Mouse (Mus musculus): ENCODE measurements around the gene Tstd1. TPM values are rescaled to one million over a fixed set of nuclear protein-coding genes. Genes with fewer than 3 reads are reported as not detected.

Gene Tstd1
- polyA plus RNA-seq, 1 experiment from 2014 or later: 8.8 TPM

DNA sequence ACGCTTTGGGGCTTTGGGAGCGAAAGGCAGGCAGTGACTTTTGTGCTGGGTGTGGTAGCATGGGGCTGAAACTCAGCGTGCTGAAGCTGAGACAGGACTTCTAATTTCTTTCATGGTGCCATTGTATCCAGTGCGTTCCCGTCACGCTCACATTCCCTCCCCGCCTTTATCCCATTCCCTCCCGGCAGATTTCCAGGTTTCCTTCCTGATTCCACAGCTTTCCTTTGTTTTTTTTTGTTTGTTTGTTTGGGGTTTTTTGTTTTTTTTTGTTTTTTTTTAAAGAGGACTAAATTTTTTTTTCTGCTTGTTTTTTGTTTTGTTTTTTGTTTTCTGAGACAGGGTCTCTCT lies 23.7 kb downstream of the Tstd1 start:
- Histone ChIP-seq H3K4me2 (no peak overlapping the region), H3K27ac (no peak overlapping the region), H3K4me3 (no peak overlapping the region), H3K36me3 (replicated peaks) (no peaks in the 10 kb centered on the region), H3K4me1 (peaks cover 5% of the 10 kb centered on the region), H3K9ac (no peak overlapping the region), H3K27me3 (replicated peaks) (peaks cover 26% of the 10 kb centered on the region), H3K9me3 (0 out of 2 replicates have a peak, but pooled peaks cover 3% of the 10 kb centered on the region)
- WGBS: 50% methylated on average over 8 of the region's 8 CpGs
- no peak for ATAC-seq (replicated peaks)

DNA sequence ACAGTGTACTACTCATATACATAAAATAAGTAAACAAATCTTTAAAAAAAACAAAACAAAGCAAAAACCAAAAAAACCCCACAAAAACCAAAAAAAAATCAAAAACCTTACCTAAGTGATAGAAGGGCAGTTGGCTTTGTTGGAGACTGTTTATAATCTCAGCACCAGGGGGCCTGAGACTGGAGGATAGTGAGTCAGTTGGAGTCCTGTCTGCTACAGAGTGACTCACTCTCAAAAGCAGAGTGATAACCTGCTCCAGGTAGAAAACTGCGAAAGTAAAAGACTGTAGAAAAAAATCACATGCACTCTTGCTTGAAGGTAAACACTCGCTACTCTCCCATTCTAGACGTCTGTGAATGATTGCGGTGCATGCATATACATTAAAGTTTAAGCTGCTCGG lies 26.4 kb downstream of the Tstd1 start:
- no peaks in the 10 kb centered on the region for H3K27me3 ChIP-seq (replicated peaks)
- 0 out of 2 replicates have a peak, but pooled peaks cover 3% of the 10 kb centered on the region for H3K9me3 ChIP-seq
- no peaks in the 10 kb centered on the region for H3K36me3 ChIP-seq (replicated peaks)
- no peak overlapping the region for H3K4me2 ChIP-seq
- no peak for ATAC-seq (replicated peaks)
- no peak overlapping the region for H3K9ac ChIP-seq
- H3K4me3 ChIP-seq: no peak overlapping the region
- 92% methylated on average over 5 of the region's 5 CpGs for WGBS
- H3K27ac ChIP-seq: no peak overlapping the region
- H3K4me1 ChIP-seq: no peaks in the 10 kb centered on the region

DNA sequence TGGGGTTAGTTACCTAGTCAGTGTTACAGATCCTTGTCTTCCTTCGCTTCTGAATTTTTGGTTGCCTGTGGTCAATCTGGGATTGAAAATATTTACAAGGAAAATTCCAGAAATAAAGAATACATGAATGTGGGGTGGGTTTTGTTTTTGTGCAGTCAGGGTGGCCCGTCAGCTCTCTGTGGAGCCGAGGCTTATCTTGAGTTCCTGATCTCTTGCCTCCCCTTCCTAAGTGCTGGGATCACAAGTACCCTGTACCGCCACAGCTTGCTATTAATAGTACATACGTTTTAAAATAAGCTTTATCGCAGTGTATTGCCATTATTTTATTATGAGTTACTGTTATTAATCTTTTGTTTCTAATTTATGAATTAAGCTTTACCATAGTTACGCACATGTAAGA lies 28.2 kb downstream of the Tstd1 start:
- WGBS: 82% methylated on average over 7 of the region's 7 CpGs
- 0 out of 2 replicates have a peak, but pooled peaks cover 3% of the 10 kb centered on the region for H3K9me3 ChIP-seq
- H3K9ac ChIP-seq: no peak overlapping the region
- no peaks in the 10 kb centered on the region for H3K36me3 ChIP-seq (replicated peaks)
- H3K4me2 ChIP-seq: no peak overlapping the region
- ATAC-seq (replicated peaks): no peak
- no peak overlapping the region for H3K4me3 ChIP-seq
- no peak overlapping the region for H3K27ac ChIP-seq
- H3K4me1 ChIP-seq: no peaks in the 10 kb centered on the region
- H3K27me3 ChIP-seq (replicated peaks): no peaks in the 10 kb centered on the region

DNA sequence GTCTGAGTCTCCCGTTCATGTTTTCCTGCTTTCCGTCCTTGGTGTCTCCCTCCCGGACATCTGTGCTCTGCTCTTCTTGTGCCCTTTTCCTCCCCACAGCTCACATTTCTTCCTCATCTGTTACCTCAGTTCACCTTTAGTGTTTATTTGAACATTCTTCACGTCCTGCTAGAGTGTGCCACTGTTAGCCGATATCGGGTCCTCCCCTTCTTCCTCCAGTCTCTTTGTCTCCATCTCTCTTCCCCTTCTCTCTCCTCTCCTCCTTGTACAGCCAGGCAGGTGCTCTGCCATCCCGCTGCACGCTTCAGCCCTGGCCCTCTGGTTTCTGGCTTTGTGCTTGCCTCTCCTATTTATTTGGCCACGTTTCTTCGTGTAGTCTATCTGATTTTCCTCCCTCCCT lies 29.0 kb downstream of the Tstd1 start:
- Histone ChIP-seq H3K27ac (no peak overlapping the region), H3K9ac (no peak overlapping the region), H3K4me2 (no peak overlapping the region), H3K9me3 (0 out of 2 replicates have a peak, but pooled peaks cover 3% of the 10 kb centered on the region), H3K27me3 (replicated peaks) (no peaks in the 10 kb centered on the region), H3K4me3 (no peak overlapping the region), H3K4me1 (no peaks in the 10 kb centered on the region), H3K36me3 (replicated peaks) (no peaks in the 10 kb centered on the region)
- 81% methylated on average over 10 of the region's 10 CpGs for WGBS
- no peak for ATAC-seq (replicated peaks)

DNA sequence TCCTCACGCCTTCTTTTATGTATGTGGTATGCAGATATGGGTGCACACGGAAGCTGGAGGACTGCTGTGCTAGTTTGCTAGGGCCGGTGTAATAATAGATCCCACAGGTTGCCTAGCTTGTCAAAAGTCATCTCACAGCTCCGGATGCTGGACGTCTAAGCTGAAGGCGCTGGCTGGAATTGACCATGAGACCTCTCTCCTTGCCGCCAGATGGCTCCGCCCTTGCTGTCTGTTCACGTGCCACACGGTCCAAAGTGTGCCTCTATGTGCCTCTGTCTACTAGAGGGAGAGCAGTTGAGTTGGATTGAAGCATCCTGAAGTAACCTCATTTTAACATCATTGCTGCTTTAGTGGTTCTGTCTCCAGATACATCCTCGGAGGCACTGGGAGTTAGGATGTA lies 31.4 kb downstream of the Tstd1 start:
- 89% methylated on average over 11 of the region's 11 CpGs for WGBS
- H3K9me3 ChIP-seq: no peaks in the 10 kb centered on the region
- no peak overlapping the region for H3K27ac ChIP-seq
- H3K9ac ChIP-seq: no peak overlapping the region
- no peak overlapping the region for H3K4me2 ChIP-seq
- H3K4me3 ChIP-seq: no peak overlapping the region
- H3K36me3 ChIP-seq (replicated peaks): no peaks in the 10 kb centered on the region
- H3K4me1 ChIP-seq: no peaks in the 10 kb centered on the region
- ATAC-seq (replicated peaks): no peak
- no peaks in the 10 kb centered on the region for H3K27me3 ChIP-seq (replicated peaks)

DNA sequence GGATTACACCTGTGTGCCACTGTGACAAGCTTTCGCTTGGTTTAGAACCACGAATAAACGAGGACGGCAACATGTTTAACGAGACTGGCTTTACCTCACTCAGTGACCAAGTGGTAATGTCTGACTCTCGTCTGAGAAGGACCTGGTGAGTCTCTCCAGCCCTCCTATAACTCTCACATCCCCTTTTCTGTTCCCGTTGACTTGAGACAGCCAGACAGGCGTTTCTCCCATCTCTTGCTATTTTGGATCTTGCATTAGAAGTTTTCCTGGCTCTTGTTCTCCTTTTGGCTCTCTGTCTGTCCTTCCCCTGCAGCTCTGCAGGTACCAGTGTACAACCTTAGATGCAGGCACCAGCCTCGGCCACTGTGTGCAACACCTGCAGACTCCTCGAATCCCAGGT lies 32.3 kb downstream of the Tstd1 start:
- Histone ChIP-seq H3K4me2 (no peak overlapping the region), H3K4me1 (no peaks in the 10 kb centered on the region), H3K9ac (no peak overlapping the region), H3K36me3 (replicated peaks) (no peaks in the 10 kb centered on the region), H3K9me3 (no peaks in the 10 kb centered on the region), H3K4me3 (no peak overlapping the region), H3K27ac (no peak overlapping the region), H3K27me3 (replicated peaks) (no peaks in the 10 kb centered on the region)
- ATAC-seq (replicated peaks): no peak
- WGBS: 84% methylated on average over 10 of the region's 10 CpGs

DNA sequence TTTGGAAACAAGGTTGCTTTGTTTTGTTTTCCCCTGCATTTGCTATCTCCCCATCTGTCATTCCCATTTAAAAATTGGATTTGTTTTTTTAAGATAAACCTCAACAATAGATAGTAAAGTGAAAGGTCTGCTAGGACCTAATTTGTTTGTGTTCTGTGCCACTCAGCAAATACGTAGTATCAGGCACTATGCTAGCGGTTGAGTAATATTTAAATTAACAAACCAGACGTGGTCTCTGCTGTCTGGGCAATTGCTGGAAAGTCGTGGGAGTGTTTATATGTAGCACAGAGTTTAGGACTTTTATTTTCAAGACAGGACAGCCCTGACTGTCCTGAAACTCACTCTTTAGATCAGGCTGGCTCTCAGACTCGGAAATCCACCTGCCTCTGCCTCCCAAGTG lies 33.9 kb downstream of the Tstd1 start:
- H3K36me3 ChIP-seq (replicated peaks): no peaks in the 10 kb centered on the region
- 81% methylated on average over 5 of the region's 5 CpGs for WGBS

DNA sequence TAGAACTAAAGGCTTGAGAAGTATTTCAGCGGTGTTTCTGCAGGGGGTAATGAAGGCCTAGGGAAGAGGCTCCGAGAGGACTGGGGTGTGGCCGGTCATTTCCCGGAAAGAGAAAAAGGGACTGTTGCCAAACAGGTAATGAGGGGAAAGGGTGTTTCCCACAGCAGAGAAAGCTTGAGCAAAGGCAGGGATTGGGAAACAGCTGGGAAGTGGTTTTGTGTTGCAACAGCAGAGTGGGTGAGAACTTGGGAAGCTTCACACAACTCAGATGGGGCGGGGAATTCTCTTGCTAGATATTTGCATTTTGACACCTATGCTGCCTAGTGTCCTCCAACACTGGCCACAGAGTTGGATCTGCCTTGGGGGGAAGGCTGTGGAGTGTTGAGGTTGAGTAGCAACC lies 34.3 kb downstream of the Tstd1 start:
- no peaks in the 10 kb centered on the region for H3K36me3 ChIP-seq (replicated peaks)
- WGBS: 81% methylated on average over 5 of the region's 5 CpGs
- no peaks in the 10 kb centered on the region for H3K9me3 ChIP-seq
- H3K9ac ChIP-seq: no peak overlapping the region
- H3K4me2 ChIP-seq: no peak overlapping the region
- no peaks in the 10 kb centered on the region for H3K4me1 ChIP-seq
- no peaks in the 10 kb centered on the region for H3K27me3 ChIP-seq (replicated peaks)
- H3K4me3 ChIP-seq: no peak overlapping the region
- no peak for ATAC-seq (replicated peaks)
- no peak overlapping the region for H3K27ac ChIP-seq

More for the DNA sequence above, 33.9 kb downstream of the Tstd1 start:
- H3K4me3 ChIP-seq: no peak overlapping the region
- H3K4me1 ChIP-seq: no peaks in the 10 kb centered on the region
- no peak overlapping the region for H3K9ac ChIP-seq
- no peaks in the 10 kb centered on the region for H3K9me3 ChIP-seq
- H3K27me3 ChIP-seq (replicated peaks): no peaks in the 10 kb centered on the region
- ATAC-seq (replicated peaks): no peak
- no peak overlapping the region for H3K27ac ChIP-seq
- H3K4me2 ChIP-seq: no peak overlapping the region

DNA sequence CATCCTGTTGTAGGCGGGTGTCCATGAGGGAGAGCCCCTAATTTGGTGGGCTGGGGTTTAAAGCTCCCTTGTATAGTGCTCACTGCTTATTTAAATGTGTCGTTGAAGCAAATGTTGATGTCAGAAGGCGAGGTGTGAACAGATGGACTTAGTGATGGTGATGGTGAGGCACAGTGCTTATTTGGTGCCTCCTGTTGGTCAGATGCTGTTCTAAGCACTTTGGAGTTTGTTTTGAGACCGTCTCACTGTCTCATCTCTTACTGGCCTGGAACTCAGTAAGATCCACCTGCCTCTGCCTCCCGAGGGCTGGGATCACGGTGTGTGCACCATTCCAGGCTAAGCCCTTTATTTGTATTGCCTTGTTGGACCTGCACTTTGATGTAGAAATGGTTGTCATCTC lies 36.3 kb downstream of the Tstd1 start:
- H3K9me3 ChIP-seq: no peaks in the 10 kb centered on the region
- peaks cover 4% of the 10 kb centered on the region; the same call in 1 of the 2 replicates for H3K4me1 ChIP-seq
- H3K27ac ChIP-seq: no peak overlapping the region
- no peak overlapping the region for H3K4me3 ChIP-seq
- H3K36me3 ChIP-seq (replicated peaks): no peaks in the 10 kb centered on the region
- no peak overlapping the region for H3K9ac ChIP-seq
- H3K4me2 ChIP-seq: no peak overlapping the region
- WGBS: 86% methylated on average over 6 of the region's 6 CpGs
- H3K27me3 ChIP-seq (replicated peaks): no peaks in the 10 kb centered on the region
- ATAC-seq (replicated peaks): no peak

DNA sequence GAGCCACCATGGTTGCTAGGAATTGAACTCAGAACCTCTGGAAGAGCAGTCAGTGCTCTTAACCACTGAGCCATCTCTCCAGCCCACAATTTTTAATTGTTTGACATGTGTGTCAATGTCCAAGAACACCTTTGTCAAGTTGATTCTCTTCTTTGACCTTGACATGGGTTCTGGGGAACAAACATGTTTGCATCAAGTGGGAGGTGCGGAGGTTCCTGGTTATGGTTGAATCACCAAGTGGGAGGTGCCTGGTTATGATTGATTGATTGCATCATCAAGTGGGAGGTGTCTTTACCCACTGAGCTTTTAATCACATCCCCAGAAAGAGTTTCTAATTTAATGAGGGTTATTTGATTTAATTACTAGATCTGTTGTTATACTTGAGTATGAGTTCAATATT lies 38.9 kb downstream of the Tstd1 start:
- 98% methylated on average over 1 of the region's 1 CpGs for WGBS
- Histone ChIP-seq H3K27ac (no peak overlapping the region), H3K27me3 (replicated peaks) (no peaks in the 10 kb centered on the region), H3K9ac (no peak overlapping the region), H3K4me3 (no peak overlapping the region), H3K4me1 (peaks cover 6% of the 10 kb centered on the region; the same call in 1 of the 2 replicates), H3K36me3 (replicated peaks) (no peaks in the 10 kb centered on the region), H3K4me2 (no peak overlapping the region), H3K9me3 (no peaks in the 10 kb centered on the region)
- no peak for ATAC-seq (replicated peaks)

DNA sequence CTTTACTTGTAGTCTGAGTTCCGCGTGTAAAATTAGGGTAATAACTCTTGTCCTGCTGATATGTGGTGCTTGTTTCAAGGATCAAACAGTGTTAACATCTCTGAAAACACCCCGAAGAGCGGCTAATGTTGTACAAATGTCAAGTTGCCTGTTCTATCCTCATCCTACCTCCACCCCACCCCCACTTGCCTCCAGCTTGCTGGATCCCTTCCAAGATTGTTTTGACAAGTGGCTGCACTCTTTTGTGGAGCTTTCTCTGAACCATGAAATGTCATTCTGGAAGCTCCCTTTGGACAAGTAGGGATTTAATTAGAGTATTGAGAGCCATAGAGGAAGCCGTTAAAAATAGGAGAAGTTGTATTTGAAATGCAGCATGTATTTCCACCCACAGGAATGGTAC lies 41.1 kb downstream of the Tstd1 start:
- H3K36me3 ChIP-seq (replicated peaks): no peaks in the 10 kb centered on the region
- ATAC-seq (replicated peaks): no peak
- H3K4me3 ChIP-seq: no peak overlapping the region
- 0 out of 2 replicates have a peak overlapping the region, but pooled peaks have one; percentile 9 for H3K4me2 ChIP-seq
- WGBS: 53% methylated on average over 5 of the region's 5 CpGs
- no peaks in the 10 kb centered on the region for H3K9me3 ChIP-seq
- H3K27me3 ChIP-seq (replicated peaks): no peaks in the 10 kb centered on the region
- H3K4me1 ChIP-seq: peaks cover 6% of the 10 kb centered on the region; the same call in 1 of the 2 replicates
- H3K9ac ChIP-seq: no peak overlapping the region
- no peak overlapping the region for H3K27ac ChIP-seq

DNA sequence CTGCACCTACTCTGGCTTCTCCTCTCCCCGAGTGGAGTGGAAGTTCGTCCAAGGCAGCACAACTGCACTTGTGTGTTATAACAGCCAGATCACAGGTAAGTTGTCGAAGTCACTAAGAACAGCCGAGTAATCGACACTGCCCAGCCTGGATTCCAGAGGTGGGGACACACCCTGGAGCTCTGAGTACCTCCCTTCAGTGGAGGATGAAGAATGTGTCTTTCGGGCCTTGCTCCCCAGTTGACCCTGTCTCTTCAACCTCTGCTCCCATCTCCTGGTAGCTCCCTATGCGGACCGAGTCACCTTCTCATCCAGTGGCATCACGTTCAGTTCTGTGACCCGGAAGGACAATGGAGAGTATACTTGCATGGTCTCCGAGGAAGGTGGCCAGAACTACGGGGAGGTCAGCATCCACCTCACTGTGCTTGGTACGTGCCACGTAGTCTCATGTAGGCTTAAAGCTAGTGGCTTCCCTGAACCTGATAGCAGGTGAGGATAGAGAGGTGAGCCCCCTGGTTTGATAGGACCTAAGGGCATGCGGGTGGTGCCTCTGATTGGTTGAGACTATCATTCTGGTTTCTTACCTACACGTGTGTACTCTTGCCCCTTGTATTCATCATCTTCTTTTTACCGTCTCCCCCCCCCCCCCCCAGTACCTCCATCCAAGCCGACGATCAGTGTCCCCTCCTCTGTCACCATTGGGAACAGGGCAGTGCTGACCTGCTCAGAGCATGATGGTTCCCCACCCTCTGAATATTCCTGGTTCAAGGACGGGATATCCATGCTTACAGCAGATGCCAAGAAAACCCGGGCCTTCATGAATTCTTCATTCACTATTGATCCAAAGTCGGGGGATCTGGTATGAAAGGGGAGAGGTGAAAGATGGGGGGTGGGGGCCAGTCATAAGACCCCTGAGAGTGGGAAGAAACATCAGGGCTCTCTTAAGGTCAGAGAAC lies 42.2 kb downstream of the Tstd1 start:
- H3K4me3 ChIP-seq: no peak overlapping the region
- H3K27me3 ChIP-seq (replicated peaks): no peaks in the 10 kb centered on the region
- H3K36me3 ChIP-seq (replicated peaks): no peaks in the 10 kb centered on the region
- H3K9me3 ChIP-seq: no peaks in the 10 kb centered on the region
- no peak overlapping the region for H3K27ac ChIP-seq
- ATAC-seq (replicated peaks): no peak
- H3K4me1 ChIP-seq: peaks cover 6% of the 10 kb centered on the region; the same call in 1 of the 2 replicates
- WGBS: 92% methylated on average over 22 of the region's 22 CpGs
- H3K9ac ChIP-seq: no peak overlapping the region
- H3K4me2 ChIP-seq: no peak overlapping the region

DNA sequence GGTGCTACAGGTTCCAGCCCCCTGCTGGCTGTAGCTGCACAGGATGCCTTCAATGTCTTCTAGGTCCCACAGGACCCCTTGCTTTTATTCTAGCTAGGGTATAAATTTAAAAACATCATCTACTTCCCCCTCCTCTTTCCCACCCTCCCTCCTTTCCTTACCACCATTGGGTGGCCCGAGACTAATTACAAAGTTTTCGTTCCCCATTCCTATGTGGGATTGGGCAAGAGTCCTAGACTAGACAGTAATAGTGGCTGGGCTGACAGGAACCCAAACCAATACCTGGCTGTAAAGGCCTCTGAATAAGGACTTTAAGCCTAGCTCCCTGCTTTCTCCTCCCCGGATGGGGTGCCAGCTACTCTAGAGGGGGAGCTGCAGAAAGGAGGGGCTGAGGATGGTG lies 44.5 kb downstream of the Tstd1 start:
- H3K4me3 ChIP-seq: no peak overlapping the region
- H3K4me1 ChIP-seq: peaks cover 6% of the 10 kb centered on the region; the same call in 1 of the 2 replicates
- H3K4me2 ChIP-seq: no peak overlapping the region
- H3K27ac ChIP-seq: no peak overlapping the region
- ATAC-seq (replicated peaks): no peak
- H3K9me3 ChIP-seq: no peaks in the 10 kb centered on the region
- 90% methylated on average over 3 of the region's 3 CpGs for WGBS
- no peaks in the 10 kb centered on the region for H3K36me3 ChIP-seq (replicated peaks)
- no peak overlapping the region for H3K9ac ChIP-seq
- no peaks in the 10 kb centered on the region for H3K27me3 ChIP-seq (replicated peaks)

Measured in midbrain, embryonic 15.5 days (tissue).